Mouse (Mus musculus) gonadal fat pad, adult 2 months (tissue): ENCODE measurements at regions not wholly inside any gene's neighbourhood (a gene's known extent, or its start where the extent isn't known, plus 50 kb on each side); places are given as distances from the start of the nearest gene placed in this dataset.
"Not testable (repeated sequence)": the region's sequence is repeated elsewhere in the genome, so short reads cannot be mapped to it uniquely, and the experiment has no call there.

Experiments
- DNase-seq: peaks from one replicate; pipeline ENCODE4 v3.0.0-alpha.2; 2012; ENCODE audit warnings: low read depth

GRCm38 (mm10) chr17:4874459-4874858 is 119.7 kb upstream of the Arid1b start:
- no peak for DNase-seq

GRCm38 (mm10) chr17:4875086-4876046 is 118.8 kb upstream of the Arid1b start:
- DNase-seq = no peak

DNA sequence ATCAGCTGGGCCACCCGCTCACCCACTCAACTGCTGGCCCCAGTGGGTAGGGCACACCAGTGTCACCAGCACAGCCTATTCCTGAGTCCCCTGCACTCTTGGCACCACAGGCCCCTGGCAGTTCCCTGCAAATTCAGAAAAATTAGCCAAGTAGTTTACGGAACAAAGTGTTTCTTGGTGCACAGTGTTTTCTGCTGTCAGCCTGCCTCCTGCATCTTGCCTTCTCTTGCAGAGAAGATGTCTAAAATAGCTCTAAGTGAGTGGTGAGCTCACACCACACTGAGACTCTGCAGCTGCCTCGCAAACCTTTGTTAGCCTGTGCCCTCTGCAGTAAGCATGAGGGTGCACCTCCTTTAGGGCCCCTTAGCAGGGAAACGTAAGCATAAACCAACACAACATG is 117.7 kb upstream of the Arid1b start:
- no peak for DNase-seq

DNA sequence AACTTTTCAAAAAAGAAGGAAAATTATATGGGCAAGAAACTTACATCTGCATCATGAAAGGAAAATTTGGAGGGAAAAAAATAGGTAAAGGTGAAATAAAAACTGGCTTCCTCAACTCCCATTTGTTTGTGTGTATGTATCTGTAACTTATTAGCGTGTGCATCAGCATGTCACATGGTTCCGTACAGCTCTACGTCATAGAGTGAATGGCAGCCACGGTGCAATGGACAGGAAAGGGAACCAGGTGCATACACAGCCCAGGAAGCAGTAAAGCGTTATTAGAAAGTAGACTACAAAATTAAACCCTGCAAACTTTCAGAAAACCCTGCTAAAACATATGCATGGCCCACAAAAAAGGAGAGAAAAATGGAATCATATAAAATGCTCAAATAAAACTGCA is 112.7 kb upstream of the Arid1b start:
- no peak for DNase-seq

- no peak for DNase-seq
Observed at GRCm38 (mm10) chr17:4884083-4884482, 110.0 kb upstream of the Arid1b start.

DNA sequence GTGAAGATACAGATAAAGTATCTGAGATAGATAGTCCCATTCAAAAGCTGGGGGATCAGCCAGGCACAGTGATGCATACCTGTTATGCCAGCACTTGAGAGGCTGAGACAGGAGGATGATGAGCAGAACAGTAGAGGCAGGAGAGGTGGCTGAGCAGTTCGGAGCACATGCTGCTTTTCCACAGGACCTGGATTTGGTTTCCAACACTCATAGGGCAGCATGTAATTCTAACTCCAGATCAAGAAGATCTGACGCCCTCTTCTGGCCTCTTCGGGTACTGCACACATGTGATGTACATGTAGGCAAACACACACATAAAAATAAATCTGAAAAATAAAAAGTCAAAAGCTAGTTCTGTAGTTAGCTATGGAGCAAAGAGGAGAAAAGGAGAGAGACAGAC is 109.4 kb upstream of the Arid1b start:
- no peak for DNase-seq

DNA sequence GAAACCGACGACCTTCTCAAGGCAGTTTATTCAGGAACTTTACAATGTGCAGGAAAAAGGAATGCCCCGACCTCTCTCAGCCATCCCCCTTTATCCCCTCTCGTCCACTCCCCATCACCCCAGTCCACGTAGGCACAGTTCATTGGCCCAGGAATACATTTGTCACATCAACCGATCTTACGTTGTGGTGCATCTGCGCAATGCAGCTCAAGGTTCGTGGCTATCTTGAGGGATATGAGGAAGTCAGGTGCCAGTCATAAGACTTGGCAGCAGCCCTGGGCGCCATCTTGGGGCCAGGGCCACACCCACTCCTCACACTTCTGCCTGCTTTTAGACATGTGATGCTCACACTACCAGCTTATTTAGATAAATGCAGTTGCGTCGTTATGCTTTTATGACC is 106.8 kb upstream of the Arid1b start:
- DNase-seq = not testable (repeated sequence)

GRCm38 (mm10) chr17:4889577-4889976 is 104.6 kb upstream of the Arid1b start:
- DNase-seq = no peak

GRCm38 (mm10) chr17:4890131-4890530 is 104.0 kb upstream of the Arid1b start:
- no peak for DNase-seq

DNA sequence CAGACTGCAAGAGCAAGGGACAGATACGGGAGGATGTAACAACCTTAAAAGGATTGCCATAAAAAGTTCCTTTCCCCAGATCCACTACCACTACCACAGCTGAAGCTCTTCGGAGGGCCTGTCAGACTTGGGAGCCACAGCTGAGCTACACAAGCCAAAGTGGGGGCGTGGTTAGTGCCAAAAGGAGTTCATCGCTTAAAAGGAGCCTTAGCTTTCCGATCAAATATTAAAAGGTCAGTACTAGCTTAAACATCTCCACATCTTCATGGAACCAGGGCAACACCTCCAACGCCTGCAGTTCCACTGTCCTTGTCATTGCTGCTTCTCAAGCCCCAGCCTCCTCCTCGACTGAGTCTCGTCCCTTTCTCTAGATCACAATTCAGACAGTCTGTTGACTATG is 102.6 kb upstream of the Arid1b start:
- no peak for DNase-seq

- not testable (repeated sequence) for DNase-seq
Observed at GRCm38 (mm10) chr17:4894756-4895330, 99.3 kb upstream of the Arid1b start.

GRCm38 (mm10) chr17:4903129-4903528 is 91.0 kb upstream of the Arid1b start:
- DNase-seq = no peak

DNA sequence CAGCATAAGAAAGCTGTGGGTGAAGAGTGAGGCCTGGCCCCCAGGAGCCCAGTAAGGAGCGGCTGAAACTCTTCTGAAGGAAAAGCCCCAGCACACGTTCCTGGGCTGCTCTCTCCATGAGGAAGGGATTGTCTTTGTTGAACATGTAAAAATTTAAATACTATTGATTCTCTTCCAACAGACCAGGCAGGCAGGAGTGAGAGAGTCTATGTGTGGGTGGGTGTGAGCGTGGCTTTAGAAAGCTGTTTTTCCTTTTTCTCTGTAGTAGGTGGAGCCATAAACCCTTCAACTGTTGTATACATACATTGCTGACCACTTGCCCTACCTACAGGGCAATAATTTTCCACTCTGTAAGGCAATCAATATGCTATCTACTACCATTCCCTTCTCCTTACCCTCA is 87.6 kb upstream of the Arid1b start:
- no peak for DNase-seq

- no peak for DNase-seq
Observed at GRCm38 (mm10) chr17:4907181-4907752, 86.9 kb upstream of the Arid1b start.

GRCm38 (mm10) chr17:4907841-4908571 is 86.1 kb upstream of the Arid1b start:
- no peak for DNase-seq

- no peak for DNase-seq
Observed at GRCm38 (mm10) chr17:4908572-4908965, 85.6 kb upstream of the Arid1b start.

DNA sequence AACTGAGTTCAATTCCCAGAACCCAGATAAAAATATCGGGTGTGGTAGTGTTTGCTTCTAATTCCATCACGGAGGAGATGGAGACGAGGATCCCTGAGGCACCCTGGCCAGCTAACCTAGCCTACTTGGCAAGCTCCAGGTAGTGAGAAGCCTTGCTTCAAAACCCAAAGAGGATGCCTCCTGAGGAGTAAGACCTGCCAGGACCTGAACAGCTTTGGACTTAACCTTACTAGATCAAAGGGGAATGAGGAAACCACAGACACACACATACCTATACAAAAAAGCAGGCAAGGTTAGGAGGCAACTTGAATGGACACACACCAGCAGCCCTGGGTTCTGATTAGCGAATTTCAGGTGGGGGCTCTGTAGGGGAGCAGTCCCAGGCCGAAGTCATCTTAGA is 84.0 kb upstream of the Arid1b start:
- DNase-seq = peak; percentile 90

DNA sequence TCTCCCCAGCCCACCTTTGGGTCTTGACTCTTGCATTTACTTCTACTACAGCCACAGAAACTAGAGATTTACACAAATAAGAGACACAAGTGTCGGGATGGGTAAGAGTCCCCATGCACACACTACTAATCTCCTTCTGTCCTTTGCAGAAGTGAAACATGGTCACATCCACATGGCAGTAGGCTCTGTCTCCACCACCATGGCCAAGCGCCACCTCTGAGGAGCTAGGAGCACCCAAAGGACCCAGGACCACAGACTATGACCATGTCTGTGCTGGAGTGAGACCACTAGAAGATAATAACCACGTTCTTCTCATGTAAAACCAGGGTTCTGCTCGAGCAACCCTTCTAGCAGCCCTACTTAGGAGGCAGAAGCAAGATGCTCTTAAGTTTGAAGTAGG is 81.1 kb upstream of the Arid1b start:
- DNase-seq = no peak

GRCm38 (mm10) chr17:4919866-4920495 is 74.2 kb upstream of the Arid1b start:
- no peak for DNase-seq

DNA sequence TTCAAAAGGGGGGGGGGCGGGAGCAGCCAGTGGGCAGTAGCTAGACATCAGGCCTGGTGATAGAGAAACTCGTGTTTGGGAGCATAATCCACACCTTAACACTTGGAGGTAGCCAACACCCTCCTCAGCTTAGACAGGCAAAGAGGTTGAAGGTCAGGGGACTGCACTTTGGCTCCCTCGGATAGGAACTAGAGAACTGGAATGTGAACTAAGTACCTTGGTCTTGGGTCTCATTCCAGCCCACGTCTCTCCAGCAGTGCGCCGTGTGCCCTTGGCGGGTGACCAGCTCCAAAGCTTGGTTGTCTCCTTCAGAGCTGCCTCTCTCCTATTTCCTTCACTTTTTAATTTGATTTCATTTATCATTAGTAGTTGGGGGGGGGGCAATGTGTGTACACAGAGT is 73.0 kb upstream of the Arid1b start:
- no peak for DNase-seq

- no peak for DNase-seq
Observed at GRCm38 (mm10) chr17:4928631-4929030, 65.5 kb upstream of the Arid1b start.

- no peak for DNase-seq
Observed at GRCm38 (mm10) chr17:4935268-4935667, 58.9 kb upstream of the Arid1b start.
